Mouse (Mus musculus): ENCODE measurements around the gene Ralgapa2.

The Ralgapa2 gene

DNA sequence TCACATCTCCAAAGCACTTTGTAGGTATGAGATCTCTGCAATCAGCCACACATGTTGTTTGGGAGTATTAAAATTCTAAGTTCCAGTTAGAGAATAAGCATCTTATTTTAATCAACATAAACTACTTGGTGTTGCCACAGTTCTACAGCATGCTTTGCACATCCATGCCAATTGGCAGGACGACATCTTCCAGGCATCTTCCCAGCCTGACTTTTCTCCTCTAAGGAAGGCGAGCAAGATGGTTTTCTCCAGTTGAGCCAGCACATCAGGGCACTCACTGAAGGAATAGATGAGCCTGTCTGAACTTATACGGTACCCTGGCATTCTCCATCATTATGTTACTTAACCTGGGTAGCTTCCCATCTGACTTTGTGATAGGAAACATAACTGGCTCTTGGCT is 83.4 kb downstream of the Ralgapa2 start:
- no peak for DNase-seq (ENCODE audit: low spot score)

DNA sequence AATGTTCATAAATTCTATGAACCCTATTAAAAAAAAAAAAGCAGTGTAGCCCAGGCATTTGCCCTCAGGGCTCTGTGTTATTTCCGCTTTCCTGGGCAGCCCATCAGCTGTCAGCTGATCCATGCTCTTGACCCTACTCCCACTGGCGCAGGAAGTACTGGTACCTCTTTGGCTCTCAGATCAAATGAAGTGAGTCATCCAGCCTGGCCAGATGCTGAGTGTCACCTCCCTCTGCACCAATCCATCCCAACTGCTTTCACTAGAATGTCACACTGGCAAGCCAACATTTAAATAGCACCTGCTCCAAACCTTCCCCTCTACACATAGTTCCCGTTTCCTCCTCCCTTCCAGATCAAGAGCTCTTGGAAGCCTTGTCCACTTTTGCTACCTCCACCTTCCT is 84.8 kb downstream of the Ralgapa2 start:
- no peak for DNase-seq (ENCODE audit: low spot score)

DNA sequence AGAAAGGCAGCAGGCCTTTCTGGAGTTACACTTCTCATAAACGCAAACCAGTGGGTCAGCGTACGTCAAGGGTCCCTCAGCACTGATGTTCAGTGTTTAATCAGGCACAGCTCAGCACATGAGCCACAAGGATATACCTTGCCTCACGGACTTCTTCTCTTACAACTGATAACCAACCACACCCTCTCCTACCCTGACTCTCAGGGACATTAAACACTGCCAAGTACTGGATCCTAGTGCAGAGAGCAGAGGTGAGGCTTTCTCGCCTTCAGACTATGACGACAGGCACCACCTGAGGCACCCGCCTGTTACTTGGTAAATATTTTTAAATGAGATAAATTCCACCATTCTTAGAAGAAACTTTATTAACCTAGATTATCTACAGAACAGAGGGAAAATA is 85.8 kb downstream of the Ralgapa2 start:
- DNase-seq (ENCODE audit: low spot score): no peak

DNA sequence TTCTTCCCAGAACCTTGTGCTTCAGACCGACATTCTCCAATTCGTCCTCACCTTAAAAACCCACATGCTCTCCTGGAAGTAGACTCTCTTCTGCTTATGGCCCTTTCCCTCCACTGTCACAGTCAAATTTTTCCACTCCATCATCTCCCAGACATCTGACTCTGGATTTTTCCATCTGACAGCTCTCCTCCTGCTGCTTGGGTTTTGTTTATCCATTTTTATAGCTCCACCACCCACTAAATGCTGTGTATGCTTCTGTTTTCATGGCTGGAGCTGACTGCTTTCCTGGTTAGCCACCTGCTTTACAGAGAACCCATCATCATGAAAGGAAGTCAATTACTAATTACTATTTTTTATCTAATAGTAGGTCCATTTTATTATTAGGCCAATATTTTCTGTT is 86.9 kb downstream of the Ralgapa2 start:
- DNase-seq (ENCODE audit: low spot score): no peak

DNA sequence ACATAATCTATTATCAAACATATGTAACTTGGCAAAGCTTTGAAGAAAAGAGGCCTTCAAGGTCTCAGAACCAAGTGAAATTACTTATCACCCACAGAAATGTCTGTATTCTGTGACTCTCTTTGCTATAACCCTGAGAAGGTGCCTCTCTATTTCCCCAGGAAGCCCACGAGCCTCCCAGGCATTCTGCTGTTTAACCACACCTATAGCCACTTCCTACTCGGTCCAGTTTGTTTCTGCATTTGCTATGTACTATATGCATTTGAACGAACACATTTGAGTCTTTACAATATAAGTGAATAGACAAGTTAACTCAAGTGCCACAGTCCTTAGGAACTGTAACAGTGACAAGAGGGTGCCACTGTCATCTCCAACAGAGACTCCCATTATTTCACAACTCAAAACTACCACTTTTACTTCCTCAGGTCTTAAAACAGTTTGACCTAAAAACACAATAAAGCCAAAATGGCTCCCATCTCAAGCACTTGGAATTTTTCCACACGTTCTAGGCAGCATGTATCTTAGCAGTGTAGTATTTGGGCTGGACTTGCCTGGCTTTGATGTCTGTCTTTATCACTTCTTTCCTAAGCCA is 88.3 kb downstream of the Ralgapa2 start:
- DNase-seq (ENCODE audit: low spot score): no peak

DNA sequence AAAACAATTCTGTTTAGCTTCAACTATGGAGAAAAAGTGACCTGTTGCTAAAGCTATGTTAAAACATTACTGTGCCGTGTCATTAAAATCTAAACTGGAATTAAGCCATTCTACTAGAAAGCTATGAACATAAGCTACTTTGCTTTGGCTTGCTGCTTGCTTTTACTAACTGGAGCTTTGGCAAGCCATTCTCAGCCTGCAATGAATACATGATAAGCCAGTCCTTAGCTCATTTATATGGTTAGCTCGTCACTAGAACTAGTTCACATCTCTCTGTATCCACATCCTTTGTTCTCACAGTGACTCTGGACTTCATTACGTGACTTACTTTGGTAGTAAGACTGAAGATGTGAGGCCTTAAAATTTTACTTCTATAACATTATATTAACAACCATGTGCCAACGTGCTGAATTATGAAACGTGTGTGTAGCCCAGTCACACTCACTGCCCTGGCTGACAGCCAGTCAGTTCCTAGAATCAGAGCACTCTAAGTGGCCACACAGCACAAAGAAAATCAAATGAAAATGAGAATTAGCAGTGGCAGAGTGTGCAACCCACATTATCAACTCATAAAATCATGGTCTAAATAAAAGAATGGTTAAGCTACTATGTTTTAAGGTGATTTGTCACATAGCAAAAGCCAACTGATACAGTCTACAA is 89.0 kb downstream of the Ralgapa2 start:
- no peak for DNase-seq (ENCODE audit: low spot score)

DNA sequence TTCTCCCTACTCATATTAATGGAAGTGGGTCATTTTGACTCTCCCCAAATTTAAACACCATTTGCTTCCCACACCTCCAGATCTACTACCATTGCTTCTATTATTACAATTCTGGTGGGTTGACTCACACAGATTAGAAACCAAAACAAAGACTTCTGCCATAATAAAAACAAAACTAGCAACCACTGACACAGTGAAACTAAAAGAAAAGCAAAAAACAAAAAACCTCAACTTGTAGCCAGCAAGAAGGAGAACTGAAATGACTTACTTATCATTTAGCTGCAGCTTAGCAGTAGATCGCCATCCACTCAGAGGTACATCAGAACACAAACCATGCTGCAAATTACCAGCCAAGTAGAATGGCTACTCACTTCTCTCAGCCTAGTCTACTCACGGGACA is 95.9 kb downstream of the Ralgapa2 start:
- DNase-seq (ENCODE audit: low spot score): no peak

DNA sequence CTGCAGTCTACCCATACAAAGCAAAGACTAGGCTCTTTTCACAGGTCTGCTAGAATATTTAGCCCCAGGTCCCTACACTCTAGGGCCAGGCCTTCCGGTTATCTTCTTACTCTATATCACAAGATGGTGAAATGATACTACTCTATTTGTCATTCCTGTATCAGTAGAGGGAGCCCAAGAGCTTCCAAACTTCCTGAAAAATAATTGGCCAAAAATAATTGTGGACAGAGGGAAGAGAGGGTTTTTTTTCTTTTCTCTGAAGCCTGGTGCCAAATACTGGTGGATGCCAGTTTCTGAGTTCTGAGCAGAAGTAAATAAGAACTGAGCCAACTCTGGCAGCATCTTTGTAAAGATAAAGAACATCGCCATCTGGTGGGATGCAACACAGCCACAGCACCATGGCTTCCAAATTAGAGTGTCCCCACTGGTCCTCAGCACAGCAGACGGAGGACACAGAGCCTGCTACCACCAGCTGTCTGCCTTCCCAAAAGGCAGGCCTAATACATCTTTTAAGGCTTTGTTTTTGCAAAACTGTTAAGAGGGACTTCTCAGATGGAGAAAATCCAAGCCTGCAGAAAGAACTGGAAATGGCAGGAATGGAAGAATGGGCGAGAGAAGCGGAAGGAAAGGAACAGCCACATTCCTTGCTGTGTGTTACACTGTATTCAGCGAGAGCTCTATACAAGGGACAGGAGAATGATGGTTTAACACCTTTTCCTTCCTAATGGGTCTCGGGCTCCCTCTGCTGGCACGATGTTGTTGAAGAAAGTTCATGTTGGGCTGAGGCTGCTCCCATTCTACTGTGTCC is 97.5 kb downstream of the Ralgapa2 start:
- peak; percentile 39 for DNase-seq (ENCODE audit: low spot score)

DNA sequence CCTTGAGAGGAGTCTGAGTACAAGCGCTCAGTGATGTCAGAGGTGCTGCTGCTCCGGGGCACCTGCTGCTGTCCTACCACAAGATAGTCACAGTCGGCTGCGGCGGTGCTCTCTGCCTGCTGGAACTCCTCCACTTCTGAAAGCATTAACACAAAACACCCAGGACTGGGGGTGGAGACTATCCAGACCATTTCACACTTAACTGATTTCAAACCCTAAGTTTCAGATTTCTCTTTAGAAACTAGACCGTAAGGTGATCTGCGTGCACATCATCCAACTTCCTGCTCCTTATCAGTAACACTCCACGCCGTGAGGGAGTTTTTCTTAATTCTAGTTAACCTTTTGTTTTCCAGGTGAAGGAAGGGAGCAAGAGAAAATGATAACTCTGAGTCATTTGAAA is 99.4 kb downstream of the Ralgapa2 start:
- no peak for DNase-seq (ENCODE audit: low spot score)

DNA sequence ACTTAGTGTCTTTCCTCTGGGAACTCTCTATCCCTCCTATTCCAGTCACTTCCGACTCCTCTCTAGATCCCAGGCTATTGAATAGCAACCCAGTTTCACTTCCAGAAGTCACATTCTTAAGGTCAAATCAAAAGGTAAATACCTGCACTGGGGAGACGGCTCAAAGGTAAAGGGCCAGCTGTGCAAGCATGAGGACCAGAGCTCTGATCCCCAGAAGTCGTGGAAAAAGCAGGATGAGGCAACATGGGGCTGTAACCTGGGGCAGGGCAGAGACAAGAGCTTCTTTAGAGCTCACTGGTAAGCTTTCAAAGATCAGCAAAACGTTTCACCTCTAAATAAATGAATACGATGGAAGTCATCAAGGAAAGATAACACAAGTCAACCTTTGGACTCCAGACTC is 100.2 kb downstream of the Ralgapa2 start:
- no peak for DNase-seq (ENCODE audit: low spot score)

DNA sequence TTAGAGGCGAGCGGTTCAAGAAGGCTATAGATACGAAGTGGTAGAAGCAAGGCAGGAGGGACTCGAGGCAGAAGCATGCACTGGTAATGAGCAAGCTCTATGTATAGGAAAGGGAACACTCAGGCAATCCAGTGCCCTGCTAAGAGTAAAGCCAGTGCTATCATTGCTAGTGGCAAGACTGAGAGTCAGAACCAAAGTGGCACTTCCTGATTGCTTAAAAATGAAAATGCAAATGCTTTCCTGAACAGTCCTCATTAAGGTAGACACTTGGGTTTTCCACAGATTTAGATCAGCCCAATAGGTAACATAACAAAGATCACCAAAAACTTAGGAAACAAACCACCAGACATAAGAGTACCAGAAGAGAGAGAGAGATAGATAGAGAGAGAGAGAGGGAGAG is 105.1 kb downstream of the Ralgapa2 start:
- DNase-seq (ENCODE audit: low spot score): no peak

DNA sequence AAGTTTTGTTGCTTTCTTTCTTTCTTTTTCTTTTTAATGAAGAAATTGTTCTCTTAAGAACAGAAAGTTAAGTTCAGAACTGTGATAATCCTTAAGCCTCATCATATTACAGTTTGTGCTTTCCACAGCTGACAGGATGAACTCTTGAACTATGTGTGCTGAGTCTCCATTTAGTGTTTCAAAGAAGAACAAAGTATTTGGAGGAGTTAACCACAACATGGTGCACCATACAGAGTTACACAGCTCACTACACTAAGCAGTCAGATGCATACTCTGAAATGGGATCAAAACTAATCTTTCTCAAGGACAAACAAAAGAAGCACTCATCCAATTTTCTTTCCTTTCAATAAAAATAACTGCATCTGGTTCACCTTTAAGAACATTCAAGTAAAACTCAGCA is 110.6 kb downstream of the Ralgapa2 start:
- no peak for DNase-seq (ENCODE audit: low spot score)

DNA sequence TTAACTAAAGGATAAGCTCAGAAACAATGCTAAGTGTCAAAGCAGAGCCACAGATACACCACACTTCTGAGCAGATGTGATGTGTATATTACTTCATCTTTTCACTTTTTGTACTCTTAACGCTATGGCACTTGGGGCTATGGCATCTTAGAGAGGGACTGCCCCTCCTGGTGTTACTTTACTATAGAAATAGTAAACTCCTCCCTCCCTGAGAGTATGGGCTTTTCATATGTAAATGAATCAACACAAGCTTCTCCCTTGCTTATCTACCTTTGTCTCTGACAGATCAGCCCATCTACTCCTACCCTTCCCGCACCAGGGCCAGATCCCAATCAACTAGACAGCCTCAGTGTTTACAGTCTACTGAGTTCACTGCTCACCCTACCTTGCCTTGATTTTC is 111.4 kb downstream of the Ralgapa2 start:
- DNase-seq (ENCODE audit: low spot score): no peak

DNA sequence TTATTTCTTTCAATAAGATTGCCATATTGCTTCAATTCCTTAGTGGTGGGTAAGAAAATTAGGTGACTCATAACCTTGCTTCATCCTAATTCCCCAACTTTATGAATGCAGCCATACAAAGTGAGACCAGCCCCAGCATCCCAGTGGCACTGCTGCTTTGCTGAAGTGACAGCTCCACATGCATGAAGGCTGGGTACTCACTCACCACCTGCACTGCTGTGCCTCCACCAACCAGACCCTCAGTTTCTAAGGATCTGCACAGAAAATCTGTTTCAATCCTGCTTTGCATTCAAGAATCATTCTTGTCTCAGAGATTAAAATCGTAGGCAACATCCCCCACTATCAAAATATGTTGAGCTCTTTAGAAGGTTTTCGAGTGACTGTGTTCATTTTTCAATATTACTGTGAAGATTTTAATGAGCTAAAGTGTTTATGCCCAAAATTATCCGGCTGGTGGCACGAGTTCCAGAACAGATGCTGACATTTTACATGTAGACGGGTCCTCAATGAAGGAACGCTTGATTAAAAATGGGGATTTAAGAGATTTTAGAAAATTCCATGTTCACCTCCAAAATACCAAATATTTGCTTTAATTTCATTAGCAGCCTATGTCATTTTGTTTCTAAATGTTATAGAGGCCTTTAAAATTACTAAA is 113.8 kb downstream of the Ralgapa2 start:
- no peak for DNase-seq (ENCODE audit: low spot score)

DNA sequence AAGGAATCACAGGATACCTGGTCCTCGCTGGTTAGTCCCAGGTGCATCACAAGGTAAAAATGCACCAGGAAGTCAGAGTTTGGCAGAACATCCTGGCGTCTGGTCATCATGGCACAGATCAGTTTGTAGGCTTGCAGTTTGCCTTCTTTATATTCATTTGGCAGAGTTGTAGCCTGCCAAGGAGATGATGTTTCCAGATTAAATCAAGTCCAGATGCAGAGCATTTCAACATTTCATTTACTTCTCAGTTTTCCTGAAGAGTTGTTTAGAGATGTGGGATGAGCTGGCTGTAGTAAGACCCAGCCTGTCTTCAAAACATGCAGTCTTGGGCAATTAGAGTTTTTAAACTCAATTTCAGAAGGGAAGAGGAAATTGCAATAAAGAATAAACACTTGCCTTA is 124.9 kb downstream of the Ralgapa2 start:
- no peak for DNase-seq (ENCODE audit: low spot score)

DNA sequence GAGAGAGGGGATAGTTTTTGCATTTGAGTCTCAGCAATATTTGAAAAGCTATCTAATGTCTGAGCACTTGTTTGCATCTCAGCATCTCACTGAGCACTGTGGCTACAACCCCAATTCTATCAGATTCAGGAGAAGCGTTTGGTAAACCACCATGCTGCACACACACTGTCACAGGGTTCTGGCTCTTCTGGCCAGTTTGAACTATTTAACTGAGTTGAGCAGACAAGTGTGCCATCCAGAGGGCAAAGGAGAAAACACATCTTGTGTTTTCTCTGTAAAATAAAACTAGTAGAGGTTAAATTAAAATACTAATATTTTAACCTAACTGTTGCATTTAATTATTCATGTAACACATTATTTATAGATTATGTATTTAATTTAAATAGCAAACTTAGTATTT is 127.6 kb downstream of the Ralgapa2 start:
- no peak for DNase-seq (ENCODE audit: low spot score)

DNA sequence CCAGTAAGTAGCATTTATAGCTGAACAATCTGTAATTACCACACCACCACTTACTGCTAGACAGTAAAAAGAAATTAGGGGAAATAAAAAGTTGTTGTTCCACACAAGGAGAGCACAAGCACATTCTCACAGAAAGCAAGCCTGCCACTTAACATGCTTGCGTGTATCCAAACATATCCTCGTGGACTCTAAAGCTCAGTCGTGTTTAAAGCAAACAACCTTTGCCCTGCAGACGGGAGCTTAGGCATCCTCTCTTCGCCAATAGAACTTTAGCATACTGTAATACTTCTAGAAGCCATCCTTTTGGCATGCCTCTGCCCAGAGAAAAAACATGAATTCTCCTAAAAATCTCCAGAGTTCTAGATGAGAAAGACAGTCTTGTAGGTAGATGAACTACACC is 135.9 kb downstream of the Ralgapa2 start:
- no peak for DNase-seq (ENCODE audit: low spot score)

DNA sequence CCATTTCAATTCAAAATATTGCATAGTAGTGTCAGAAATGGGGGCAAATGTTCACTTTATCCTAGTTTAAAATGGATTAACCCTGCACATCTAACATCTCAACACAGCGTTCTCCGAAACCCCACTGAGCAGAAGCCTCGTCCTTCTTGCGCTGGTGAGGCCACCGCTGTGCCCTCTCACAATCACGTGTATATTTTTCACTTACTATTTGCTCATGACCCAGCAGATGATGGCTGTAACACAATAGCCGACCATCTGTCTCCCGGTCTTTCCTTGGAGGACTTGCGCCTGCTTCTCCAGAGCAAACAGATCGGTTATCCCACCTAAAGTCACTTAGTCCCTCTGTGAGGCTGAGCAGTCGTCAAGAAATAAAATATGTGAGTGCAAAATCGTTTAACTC is 146.0 kb downstream of the Ralgapa2 start:
- no peak for DNase-seq (ENCODE audit: low spot score)

DNA sequence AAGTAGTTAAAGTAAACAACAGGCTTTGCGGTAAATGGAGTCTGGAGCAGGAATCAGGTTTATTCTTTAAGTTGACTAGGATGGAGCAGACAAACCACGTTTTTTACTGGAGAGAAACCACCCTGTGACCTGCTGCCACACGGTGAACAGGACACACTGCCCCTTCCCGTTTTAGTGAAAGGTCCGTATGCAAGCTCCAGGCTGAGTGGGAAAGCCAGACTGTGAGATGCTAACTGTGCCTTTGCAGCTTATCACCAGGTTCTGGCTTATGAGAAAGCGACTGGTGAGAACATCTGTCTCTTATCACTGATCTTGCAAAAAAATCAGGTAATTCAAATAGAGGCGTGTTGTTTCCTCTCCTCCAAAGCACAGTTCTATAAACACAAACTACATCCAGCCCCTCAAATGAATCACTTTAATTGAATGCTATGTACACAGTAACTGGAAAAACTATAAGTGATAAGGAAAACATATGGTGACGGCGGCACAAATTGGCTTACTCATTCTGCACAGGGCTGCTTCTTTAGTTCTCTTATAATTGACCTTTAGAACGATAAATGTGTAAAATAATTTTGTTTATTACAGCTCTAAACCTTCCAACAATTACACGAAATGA is 146.7 kb downstream of the Ralgapa2 start:
- DNase-seq (ENCODE audit: low spot score): no peak

DNA sequence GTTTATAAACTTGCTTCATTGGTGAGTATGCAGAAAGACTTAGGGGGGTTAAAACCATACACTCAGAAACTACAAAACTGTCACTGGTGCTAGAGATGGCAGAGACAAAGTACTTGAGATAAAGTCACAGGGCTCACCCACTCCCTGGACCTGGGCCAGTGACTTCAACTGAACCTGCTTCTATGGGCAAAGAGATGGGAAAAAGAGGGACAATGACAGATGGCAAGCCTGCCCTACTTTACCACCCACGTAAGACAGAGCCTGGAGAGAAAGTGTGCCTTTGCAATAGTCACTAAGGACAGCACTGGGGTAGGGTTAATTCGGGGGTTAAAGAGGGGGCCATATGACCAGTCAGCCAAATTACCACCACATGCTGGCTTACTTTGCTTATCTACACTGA is 148.7 kb downstream of the Ralgapa2 start:
- DNase-seq (ENCODE audit: low spot score): no peak

DNA sequence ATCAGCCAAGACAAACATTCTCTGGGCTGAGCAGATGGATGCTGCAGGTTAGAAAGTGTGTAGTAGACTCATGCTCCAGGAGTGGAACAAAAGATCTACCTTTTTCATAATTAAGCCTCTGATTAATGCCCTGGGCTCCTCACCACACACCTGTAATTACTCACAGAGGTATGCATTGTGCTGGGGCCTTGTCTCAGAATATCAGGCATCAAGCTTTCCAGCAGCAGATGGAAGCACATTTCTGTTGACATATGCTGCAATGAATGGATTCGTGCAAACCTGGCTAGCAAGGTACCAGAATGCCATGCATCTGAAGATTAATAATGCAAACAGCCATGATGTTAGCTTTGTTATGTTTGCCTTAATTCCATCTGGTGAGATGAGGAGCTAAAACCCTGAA is 149.2 kb downstream of the Ralgapa2 start:
- no peak for DNase-seq (ENCODE audit: low spot score)

DNA sequence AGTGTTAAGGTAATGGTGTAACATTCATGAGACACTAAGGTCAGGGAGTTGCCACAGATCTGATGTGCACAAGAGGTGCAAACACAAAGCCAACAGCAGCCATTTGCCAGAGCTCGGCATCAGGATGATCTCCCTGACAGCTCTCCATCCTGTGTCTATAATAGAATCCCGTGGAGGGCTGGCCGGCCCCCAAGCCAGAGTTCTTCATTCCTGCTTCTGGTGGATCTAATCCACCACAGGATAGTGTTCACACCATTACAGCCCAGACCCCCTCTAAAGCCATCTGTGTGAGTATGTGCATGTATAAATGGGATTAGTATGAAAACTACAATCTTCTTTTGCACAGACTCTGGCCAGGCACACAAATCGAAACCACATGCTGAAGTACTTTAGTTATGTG is 150.2 kb downstream of the Ralgapa2 start:
- DNase-seq (ENCODE audit: low spot score): no peak

DNA sequence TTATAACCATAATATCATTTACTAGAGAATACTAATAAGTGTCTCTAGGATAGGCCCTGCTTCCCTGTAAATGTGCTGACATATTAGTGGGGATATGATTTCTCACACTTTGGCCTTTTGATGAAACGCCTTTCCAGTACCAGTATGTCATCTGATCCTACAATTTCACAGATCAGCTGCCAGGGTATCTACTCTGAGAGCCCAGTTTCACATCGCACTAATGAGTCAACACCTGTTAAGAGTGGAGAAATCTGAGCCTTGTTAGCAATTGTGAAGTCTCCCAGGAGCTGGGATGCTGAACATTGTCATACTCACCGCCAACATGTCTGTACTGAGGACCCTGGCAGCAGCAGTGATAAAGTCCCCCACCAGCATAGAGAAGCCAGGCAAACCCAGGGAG is 151.1 kb downstream of the Ralgapa2 start:
- DNase-seq (ENCODE audit: low spot score): no peak

Measured in urinary bladder, postnatal 10 days (tissue).